Mouse (Mus musculus): ENCODE measurements at regions not wholly inside any gene's neighbourhood (a gene's known extent, or its start where the extent isn't known, plus 50 kb on each side); places are given as distances from the start of the nearest gene placed in this dataset.
"Not testable (repeated sequence)": the region's sequence is repeated elsewhere in the genome, so short reads cannot be mapped to it uniquely, and the experiment has no call there.

DNA sequence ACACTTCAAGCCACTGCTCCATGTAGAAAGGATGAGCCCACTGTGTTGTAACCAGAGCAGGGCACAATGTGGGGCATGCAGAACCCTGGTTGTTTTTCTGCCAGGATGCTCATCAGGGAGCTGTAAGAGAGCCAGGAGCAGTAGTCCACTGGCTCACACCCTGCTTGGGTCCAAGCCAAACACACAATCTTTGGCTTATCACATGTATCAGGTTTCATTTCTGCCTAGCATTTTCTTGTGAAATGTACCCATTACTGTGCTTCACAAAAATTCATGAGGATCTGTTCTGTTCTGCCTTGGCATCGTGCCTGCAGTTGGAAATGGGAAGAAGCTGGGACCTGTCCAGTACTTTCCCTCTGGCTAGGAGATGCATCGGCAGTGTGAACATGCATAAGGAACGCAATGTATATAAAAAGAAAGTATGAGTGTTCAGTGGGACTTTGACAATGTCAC is 491.6 kb upstream of the Igfbp3 start:
- peak; percentile 69 to 71 for DNase-seq

DNA sequence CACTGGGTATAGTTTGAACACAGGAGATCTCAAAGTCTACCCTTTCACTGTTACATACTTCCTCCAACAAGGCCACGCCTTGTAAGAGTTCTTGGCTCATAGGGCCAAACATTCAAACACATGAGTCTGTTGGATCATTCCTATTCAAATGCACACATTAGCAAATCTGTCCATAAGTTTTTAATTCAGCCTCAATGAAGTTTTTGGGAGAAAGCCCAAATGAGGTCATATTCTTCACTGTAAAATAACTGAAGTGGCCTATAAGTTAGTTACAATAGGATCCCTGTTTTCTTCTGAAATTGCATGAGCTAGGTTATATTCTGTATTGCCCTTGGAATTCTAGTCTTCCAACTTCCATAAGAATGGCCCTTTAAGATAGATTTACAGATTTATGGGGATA is 483.9 kb upstream of the Igfbp3 start:
- no peak for DNase-seq

- not testable (repeated sequence) for DNase-seq
Measured at GRCm38 (mm10) chr11:7689701-7690100, 476.0 kb upstream of the Igfbp3 start.

- no peak for DNase-seq
Measured at GRCm38 (mm10) chr11:7672821-7673220, 459.1 kb upstream of the Igfbp3 start.

DNA sequence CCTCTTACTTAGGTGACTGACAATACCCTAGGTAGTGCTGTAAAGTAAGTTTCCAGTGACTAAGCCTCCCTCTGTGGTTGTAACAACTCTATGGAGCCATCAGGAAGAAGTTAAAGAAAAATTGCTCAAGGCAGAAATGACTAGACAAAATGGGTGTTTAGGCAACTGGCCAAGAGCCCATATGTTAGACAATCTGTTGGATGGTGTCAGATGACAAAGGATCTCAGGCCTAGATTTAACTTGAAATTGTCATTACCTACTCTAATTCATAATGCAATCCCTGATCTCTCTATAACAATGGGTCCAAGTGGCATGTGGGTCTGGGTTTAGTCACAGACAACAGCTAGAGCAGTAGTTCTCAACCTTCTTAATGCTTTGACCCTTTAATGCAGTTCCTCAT is 416.9 kb upstream of the Igfbp3 start:
- DNase-seq: peak; percentile 7 to 22

- no peak for DNase-seq
Measured at GRCm38 (mm10) chr11:7625256-7625655, 411.5 kb upstream of the Igfbp3 start.

GRCm38 (mm10) chr11:7620320-7620719 is 406.6 kb upstream of the Igfbp3 start:
- no peak for DNase-seq

- DNase-seq: no peak
Measured at GRCm38 (mm10) chr11:7610752-7611151, 397.0 kb upstream of the Igfbp3 start.

DNA sequence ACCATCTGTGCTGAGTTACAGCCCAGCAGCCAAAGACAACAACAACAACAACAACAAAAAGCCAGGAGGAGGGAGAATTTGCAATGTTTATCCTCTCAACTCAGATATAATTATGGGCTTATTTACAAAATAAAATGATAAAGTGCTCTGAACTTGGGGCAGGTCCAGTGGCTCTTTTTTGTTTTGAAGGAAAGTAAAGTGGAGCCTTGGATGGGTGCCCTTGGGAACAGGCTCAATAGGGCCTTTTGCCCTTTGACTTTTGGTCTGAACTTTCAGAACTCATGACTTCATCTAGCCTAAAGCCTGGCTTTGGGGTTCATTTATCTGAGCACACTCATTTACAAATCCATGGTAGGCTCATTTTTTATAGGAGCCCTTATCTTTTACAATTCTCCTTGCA is 396.2 kb upstream of the Igfbp3 start:
- DNase-seq: no peak

DNA sequence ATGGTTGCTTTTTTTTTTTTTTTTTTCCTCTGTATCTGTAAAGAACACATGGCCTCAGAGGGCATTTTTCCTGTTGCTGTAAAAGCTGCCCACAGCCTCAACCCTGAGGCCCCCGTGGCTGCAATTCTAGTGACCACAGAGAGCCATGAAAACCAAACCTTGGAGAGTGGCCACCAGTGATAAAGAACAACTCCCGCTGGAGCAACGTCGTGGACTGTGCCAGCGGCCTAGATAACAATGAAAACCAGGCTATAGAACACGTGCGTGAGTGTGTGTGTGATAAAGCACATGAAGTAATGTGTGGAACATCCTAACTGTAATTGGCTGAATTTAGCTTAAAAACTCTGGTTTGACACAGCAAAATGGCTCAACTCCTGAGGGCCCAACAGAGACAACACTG is 392.9 kb upstream of the Igfbp3 start:
- DNase-seq: no peak

DNA sequence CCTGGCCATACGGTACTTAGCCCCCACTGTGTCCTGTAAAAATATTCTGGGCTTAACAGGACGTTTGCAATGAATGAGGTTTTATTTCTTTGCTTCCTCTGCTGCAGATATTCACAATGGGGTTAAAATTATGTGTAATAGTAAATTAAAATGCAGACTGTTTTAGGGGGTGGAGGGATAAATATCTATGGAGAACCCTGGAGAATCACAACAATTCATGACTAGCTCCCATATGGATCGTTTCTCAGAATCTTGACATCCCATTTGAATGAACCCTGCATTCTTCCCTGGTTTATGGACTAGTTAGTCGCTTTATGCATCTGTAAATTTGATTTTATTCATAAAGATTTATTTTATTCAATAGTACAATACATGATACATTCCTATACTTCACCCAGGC is 378.3 kb upstream of the Igfbp3 start:
- no peak for DNase-seq

DNA sequence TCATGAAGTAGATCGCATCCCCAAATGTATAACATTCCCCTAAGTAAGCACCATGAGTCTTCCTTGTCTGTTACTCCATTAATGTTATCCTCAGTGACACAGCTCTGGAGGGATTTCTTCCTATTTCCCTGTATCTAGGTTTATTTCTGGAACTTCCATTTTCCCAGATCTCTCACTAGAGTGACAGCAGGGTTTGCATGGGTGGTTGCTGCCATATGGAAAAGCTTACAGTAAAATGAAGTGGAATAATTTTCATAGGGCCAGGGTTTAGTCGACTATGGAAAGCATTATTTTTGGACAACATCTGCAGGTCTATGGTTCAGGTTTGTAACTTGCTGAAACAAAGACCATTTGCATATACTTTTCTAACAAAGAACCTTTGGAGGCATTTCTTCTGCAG is 369.6 kb upstream of the Igfbp3 start:
- DNase-seq: no peak

- DNase-seq: peak in 1 of 2 experiments; percentile 3
Measured at GRCm38 (mm10) chr11:7568484-7568883, 354.8 kb upstream of the Igfbp3 start.

DNA sequence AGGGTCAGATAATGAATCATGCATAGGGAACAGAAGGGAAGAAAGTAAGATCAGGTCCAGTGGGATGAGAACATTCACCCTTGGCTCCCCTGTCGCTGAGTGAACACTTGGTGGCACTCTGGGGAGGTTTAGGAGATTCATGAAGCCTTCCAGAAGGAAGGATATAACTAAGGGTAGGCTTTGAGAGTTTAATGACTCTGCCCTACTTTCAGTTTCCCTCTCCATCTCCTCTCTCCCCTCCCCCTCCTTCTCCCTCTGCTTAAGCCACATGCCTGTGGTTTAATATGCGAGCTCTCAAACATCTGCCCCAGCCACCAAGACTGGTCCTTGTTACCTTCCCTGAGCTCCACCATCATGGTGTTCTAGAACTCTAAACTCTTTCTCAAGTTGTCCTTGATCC is 348.3 kb upstream of the Igfbp3 start:
- DNase-seq: no peak

- DNase-seq: no peak
Measured at GRCm38 (mm10) chr11:7561437-7561836, 347.7 kb upstream of the Igfbp3 start.

DNA sequence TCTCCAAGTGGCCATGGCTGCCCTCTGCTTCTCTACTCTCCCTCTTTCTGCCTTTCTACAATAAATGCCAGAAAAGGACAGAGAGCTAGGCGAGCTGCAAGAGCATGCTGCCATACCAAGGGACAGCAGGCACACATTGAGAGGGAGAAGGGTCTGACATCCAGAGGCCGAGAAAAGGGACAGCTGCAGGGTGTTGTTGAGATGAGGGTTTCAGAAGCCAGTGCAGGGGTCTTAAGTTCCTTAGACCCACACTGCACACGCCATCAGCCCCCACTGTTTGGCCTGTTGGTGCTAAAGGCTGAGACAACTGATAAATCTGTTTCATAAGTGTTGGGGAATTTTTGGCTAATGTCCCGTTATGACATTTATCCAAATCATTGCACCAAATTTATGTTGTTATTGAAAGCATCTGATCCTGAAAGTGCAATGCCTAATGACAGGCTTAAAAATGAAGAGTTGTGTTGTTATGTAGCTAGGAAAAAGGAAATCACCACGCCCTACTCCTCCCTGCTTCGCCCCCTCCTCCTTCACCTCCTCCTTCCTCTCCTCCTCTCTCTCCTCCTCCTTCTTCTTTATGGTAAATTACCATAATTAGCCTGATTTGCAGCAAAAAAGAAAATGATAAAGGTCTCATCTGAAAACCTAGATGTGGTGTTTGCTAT is 342.0 kb upstream of the Igfbp3 start:
- no peak for DNase-seq

DNA sequence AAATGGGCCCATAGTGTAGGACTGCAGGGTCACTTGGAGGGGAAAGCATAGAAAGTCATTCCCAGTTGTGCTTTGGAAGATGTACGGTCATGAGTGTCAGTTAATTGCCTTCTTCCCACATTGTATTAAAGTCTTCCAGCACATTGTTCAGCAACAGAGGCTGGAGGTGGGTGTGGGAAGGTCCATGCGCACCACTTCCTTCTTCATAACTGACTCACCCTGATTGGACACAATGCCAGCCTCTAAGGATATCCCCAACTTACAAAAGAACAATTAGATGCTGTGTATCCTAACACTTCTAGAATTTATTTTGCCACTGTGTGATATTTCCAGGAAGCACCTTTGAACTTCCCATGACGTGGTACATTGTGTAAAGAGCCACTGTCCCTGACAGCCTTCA is 338.4 kb upstream of the Igfbp3 start:
- no peak for DNase-seq

DNA sequence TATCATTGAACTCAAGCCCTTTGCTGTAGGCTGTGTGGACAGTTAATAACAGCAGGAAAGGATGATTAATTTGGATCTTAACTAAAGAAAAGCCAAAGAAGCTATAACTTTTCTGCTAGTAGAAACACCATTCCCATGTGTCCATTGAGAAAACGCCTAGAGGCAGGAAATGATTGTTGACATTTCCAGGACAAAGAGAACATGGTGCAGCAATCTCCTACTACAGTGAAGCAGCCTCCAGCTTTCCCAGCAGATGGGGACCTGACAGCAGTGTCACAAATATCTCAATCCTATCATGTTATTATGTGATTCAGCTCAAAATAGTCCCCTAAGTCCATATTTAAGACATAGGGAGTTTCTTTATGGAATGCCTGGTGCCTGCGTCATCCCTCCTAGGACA is 334.1 kb upstream of the Igfbp3 start:
- no peak for DNase-seq

- no peak for DNase-seq
Measured at GRCm38 (mm10) chr11:7545621-7546020, 331.9 kb upstream of the Igfbp3 start.

DNA sequence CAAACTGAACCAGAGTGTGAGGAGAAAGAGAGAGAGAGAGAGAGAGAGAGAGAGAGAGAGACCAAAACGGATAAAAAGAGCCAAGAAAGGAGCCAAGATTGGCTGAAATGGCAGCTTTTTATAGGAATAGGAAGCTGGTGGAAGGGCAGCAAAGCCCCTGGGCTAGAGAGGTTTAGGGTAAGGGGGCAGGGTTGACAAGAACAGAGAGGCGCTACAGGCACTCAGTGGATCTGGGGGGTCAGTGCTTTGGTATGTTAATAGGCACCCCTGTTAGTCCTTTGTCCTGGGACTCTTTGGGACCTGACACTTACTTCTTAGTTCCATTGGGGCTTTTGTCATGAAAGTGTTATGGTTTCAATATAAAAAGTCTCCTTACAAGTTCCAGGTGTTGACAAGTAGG is 320.9 kb upstream of the Igfbp3 start:
- DNase-seq: no peak

DNA sequence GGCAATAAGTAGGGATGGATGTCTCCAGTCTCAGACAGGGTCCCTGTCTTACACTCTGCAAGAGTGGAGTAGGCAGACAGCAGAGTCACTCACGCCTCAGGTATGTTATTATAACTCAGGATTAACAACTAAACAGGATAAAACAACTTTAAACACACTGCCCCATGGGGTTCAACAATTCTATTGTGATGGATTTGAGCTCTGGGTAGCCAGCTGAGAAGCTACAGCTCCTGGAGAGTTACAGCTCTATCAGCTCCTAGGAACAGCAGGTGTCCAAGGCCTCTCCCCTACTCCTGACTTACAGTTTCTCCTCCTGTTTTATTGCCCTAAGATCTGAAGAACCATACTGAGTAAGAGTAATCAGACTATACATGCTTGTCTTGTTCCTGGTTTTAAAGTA is 319.6 kb upstream of the Igfbp3 start:
- DNase-seq: no peak

- no peak for DNase-seq
Measured at GRCm38 (mm10) chr11:7531847-7532246, 318.1 kb upstream of the Igfbp3 start.

- no peak for DNase-seq
Measured at GRCm38 (mm10) chr11:7530482-7531148, 316.9 kb upstream of the Igfbp3 start.

DNA sequence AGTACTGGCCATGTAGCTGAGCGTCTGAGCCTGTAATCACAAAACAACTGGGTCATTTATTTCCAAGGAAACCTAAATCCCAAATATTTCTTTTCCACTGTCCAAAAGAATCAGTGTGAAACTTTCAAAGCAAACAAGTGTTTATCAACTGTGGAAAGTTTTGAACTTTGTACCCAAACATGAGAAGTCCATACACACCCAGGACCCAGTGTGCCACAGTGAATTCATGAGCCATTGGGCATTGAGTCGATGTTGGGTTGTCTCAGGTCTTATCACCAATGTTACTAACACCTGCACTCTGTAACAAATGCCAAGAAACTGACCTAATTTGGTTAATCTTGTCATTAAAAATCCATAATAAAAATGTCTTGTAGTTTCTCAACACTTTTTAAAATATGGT is 305.8 kb upstream of the Igfbp3 start:
- no peak for DNase-seq

DNA sequence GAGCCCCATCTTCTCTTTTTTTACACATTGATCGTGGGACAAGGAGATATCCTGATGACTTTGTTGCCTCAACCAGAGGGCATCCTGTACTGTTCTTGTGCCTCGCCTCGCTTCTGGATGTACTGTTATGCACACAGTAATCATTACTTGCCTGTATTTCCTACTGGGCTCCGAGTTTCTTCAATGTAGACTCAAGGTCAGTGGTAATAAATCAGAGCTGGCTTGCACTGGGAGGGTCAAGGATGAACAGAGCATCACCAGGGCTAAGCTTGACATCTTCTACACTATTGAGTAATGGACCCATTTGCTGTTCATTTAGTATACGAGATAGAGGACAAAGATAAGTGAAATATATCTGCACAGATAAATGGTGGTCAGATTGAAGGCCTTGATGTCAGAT is 295.1 kb upstream of the Igfbp3 start:
- DNase-seq: no peak
